Mouse (Mus musculus): ENCODE results near the gene Gm11985.

The Gm11985 gene

GRCm38 (mm10) chr11:7188469-7188868 lies at the start of gene Gm11985:
Gm11985 (minus strand) TSS chr11:7188569.
- no peak for DNase-seq

GRCm38 (mm10) chr11:7237712-7238111 lies 49.3 kb upstream of the Gm11985 start:
- no peak for DNase-seq

GRCm38 (mm10) chr11:7236751-7237150 lies 48.4 kb upstream of the Gm11985 start:
- no peak for DNase-seq

- no peak for DNase-seq
These were observed 46.7 kb upstream of the Gm11985 start for GRCm38 (mm10) chr11:7234981-7235609.

GRCm38 (mm10) chr11:7234436-7234835 lies 46.1 kb upstream of the Gm11985 start:
- DNase-seq: no peak

GRCm38 (mm10) chr11:7233333-7233732 lies 45.0 kb upstream of the Gm11985 start:
- no peak for DNase-seq

GRCm38 (mm10) chr11:7231958-7232357 lies 43.6 kb upstream of the Gm11985 start:
- no peak for DNase-seq

- DNase-seq: no peak
These were observed 41.6 kb upstream of the Gm11985 start for GRCm38 (mm10) chr11:7230000-7230399.

GRCm38 (mm10) chr11:7228107-7228506 lies 39.7 kb upstream of the Gm11985 start:
- DNase-seq: no peak

- no peak for DNase-seq
These were observed 38.6 kb upstream of the Gm11985 start for GRCm38 (mm10) chr11:7226810-7227550.

GRCm38 (mm10) chr11:7226200-7226599 lies 37.8 kb upstream of the Gm11985 start:
- peak; percentile 74 to 82 for DNase-seq

- DNase-seq: peak; percentile 44 to 54
These were observed 33.5 kb upstream of the Gm11985 start for GRCm38 (mm10) chr11:7221826-7222225.

GRCm38 (mm10) chr11:7215703-7216102 lies 27.3 kb upstream of the Gm11985 start:
- DNase-seq: peak; percentile 90 to 93

- DNase-seq: peak; percentile 88 to 89
These were observed 26.4 kb upstream of the Gm11985 start for GRCm38 (mm10) chr11:7214761-7215160.

GRCm38 (mm10) chr11:7214342-7214660 lies 25.9 kb upstream of the Gm11985 start:
- no peak for DNase-seq

- DNase-seq: peak; percentile 87 to 91
These were observed 25.4 kb upstream of the Gm11985 start, which contains the start of gene Igfbp3 for GRCm38 (mm10) chr11:7213501-7214341. Igfbp3 (minus strand) TSS chr11:7213923.

GRCm38 (mm10) chr11:7213161-7213500 lies 24.8 kb upstream of the Gm11985 start:
- no peak for DNase-seq

GRCm38 (mm10) chr11:7212126-7212798 lies 23.9 kb upstream of the Gm11985 start:
- DNase-seq: no peak

GRCm38 (mm10) chr11:7211211-7211610 lies 22.8 kb upstream of the Gm11985 start:
- peak; percentile 70 to 72 for DNase-seq

- peak; percentile 88 to 89 for DNase-seq
These were observed 22.0 kb upstream of the Gm11985 start for GRCm38 (mm10) chr11:7210343-7210742.

- no peak for DNase-seq
These were observed 15.5 kb upstream of the Gm11985 start for GRCm38 (mm10) chr11:7203846-7204245.

GRCm38 (mm10) chr11:7202206-7202605 lies 13.8 kb upstream of the Gm11985 start:
- no peak for DNase-seq

GRCm38 (mm10) chr11:7200393-7200783 lies 12.0 kb upstream of the Gm11985 start:
- no peak for DNase-seq
